Mouse (Mus musculus): ENCODE data around the gene 1700017B05Rik. TPM values are rescaled to one million over a fixed set of nuclear protein-coding genes. Genes with fewer than 3 reads are reported as not detected.
A peak's percentile ranks its signal among the peaks of the same experiment; 100 is the strongest.

Gene 1700017B05Rik
- polyA plus RNA-seq, 1 experiment from 2014 or later: 10.1 TPM

DNA sequence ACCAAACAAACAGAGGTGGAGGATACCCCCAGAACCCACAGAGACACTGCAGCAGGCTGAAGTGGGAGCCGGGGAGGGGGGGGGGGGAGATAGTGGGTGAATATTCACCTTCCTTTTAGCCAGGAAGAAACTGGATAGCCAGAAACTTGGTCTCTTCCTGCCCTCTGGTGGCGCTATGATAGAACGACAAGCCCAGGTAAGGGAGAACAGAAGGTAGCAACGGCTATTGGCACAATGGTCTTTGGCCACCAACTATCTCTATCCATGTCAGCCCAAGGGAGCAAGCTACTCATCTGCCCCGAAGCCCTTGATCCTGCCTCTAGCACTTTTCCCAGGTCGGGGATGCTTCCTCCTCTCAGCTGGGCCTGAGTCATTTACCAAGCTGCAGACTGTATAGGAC lies 42.1 kb downstream of the 1700017B05Rik start:
- no peak for TF ChIP-seq EP300 (IDR thresholded peaks at IDR 0.05; ENCODE audit: low read depth)
- peak; percentile 81 for TF ChIP-seq CTCF (IDR thresholded peaks at IDR 0.05; ENCODE audit: low read depth)
- H3K4me1 ChIP-seq (ENCODE audit: insufficient read depth): no peaks in the 10 kb centered on the region
- H3K4me2 ChIP-seq (ENCODE audit: low read depth, low read length): no peak overlapping the region
- no peaks in the 10 kb centered on the region for H3K27me3 ChIP-seq (ENCODE audit: insufficient read depth, low read length)
- no peaks in the 10 kb centered on the region for H3K36me3 ChIP-seq (replicated peaks; ENCODE audit: insufficient read depth, low read length)
- no peak overlapping the region for H3K9ac ChIP-seq (replicated peaks)
- ATAC-seq: no peak
- no peaks in the 10 kb centered on the region; the same call in 1 of the 2 replicates for H3K9me3 ChIP-seq (ENCODE audit: low read length)
- WGBS (ENCODE audit: insufficient replicate concordance): 8% methylated on average over 6 of the region's 6 CpGs
- no peak overlapping the region for H3K4me3 ChIP-seq (ENCODE audit: low read depth, low read length)
- DNase-seq: peak; percentile 48
- no peak overlapping the region for H3K27ac ChIP-seq (ENCODE audit: low read depth)

DNA sequence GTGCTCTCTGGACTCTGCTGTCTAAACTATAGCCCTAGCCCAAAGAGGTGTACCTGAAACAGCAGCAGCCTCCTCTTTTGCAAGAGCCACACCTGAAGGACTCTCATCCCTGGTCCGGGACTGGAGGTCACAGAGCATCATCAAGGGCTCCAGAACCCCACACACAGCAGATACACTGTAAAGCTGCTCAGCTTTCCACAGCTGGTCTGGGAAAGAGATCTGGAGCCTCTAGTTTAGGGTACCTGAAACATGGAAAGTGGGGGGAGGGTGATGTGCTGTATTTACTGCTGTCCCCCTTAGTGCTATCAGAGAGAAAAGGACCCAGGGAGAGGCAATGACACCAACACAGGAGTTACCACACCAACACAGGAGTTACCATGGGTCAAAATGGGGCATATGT lies 42.9 kb downstream of the 1700017B05Rik start:
- no peaks in the 10 kb centered on the region for H3K4me1 ChIP-seq (ENCODE audit: insufficient read depth)
- TF ChIP-seq CTCF (IDR thresholded peaks at IDR 0.05; ENCODE audit: low read depth) (no peak), EP300 (IDR thresholded peaks at IDR 0.05; ENCODE audit: low read depth) (no peak)
- H3K9ac ChIP-seq (replicated peaks): no peak overlapping the region
- no peak overlapping the region for H3K4me3 ChIP-seq (ENCODE audit: low read depth, low read length)
- WGBS (ENCODE audit: insufficient replicate concordance): 79% methylated on average over 1 of the region's 1 CpGs
- ATAC-seq (no peak), DNase-seq (no peak)
- no peak overlapping the region for H3K4me2 ChIP-seq (ENCODE audit: low read depth, low read length)
- H3K27me3 ChIP-seq (ENCODE audit: insufficient read depth, low read length): no peaks in the 10 kb centered on the region
- no peaks in the 10 kb centered on the region; the same call in 1 of the 2 replicates for H3K9me3 ChIP-seq (ENCODE audit: low read length)
- no peak overlapping the region for H3K27ac ChIP-seq (ENCODE audit: low read depth)
- H3K36me3 ChIP-seq (replicated peaks; ENCODE audit: insufficient read depth, low read length): no peaks in the 10 kb centered on the region

DNA sequence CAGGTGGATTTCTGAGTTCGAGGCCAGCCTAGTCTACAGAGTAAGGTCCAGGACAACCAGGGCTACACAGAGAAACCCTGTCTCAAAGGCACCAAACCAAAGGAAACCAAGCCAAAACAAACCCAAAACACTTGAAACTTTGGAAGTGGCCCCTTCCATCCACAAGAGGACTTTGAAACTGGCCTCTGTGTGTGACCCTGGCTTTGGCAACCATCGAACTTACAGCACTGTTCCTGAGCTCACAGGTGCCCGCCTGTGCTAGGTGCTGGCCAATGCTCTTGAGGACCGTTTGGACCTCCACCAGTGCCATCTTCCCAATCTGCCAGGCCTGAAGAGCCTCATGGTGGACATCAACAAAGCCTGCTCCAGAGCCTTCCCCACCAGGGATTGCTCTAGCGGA lies 43.6 kb downstream of the 1700017B05Rik start:
- Histone ChIP-seq H3K4me2 (ENCODE audit: low read depth, low read length) (no peak overlapping the region), H3K27me3 (ENCODE audit: insufficient read depth, low read length) (no peaks in the 10 kb centered on the region), H3K4me1 (ENCODE audit: insufficient read depth) (no peaks in the 10 kb centered on the region), H3K9me3 (ENCODE audit: low read length) (no peaks in the 10 kb centered on the region; the same call in 1 of the 2 replicates), H3K9ac (replicated peaks) (no peak overlapping the region), H3K4me3 (ENCODE audit: low read depth, low read length) (no peak overlapping the region), H3K27ac (ENCODE audit: low read depth) (no peak overlapping the region), H3K36me3 (replicated peaks; ENCODE audit: insufficient read depth, low read length) (no peaks in the 10 kb centered on the region)
- WGBS (ENCODE audit: insufficient replicate concordance): 76% methylated on average over 5 of the region's 5 CpGs
- TF ChIP-seq EP300 (IDR thresholded peaks at IDR 0.05; ENCODE audit: low read depth) (no peak), CTCF (IDR thresholded peaks at IDR 0.05; ENCODE audit: low read depth) (no peak)
- DNase-seq (no peak), ATAC-seq (no peak)

DNA sequence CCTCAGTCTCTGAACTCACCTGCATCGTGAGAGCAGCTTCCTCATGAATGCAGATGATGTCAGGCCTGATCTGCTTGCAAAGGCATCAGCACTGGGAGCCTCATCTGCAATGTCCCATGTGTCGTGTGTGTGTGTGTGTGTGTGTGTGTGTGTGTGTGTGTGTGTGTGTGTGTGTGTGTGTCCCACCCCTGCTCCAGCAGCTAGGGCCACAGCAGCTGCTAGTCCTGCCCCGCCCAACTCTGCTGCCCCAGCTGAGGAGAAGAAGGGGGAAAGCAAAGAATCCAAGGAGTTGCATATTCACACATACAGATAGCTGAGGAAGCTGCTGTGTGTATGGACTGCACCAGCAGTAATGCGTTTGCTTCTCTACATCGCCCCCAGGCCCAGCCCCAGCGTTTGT lies 45.2 kb downstream of the 1700017B05Rik start:
- no peaks in the 10 kb centered on the region for H3K27me3 ChIP-seq (ENCODE audit: insufficient read depth, low read length)
- TF ChIP-seq CTCF (IDR thresholded peaks at IDR 0.05; ENCODE audit: low read depth): no peak
- no peak for TF ChIP-seq EP300 (IDR thresholded peaks at IDR 0.05; ENCODE audit: low read depth)

DNA sequence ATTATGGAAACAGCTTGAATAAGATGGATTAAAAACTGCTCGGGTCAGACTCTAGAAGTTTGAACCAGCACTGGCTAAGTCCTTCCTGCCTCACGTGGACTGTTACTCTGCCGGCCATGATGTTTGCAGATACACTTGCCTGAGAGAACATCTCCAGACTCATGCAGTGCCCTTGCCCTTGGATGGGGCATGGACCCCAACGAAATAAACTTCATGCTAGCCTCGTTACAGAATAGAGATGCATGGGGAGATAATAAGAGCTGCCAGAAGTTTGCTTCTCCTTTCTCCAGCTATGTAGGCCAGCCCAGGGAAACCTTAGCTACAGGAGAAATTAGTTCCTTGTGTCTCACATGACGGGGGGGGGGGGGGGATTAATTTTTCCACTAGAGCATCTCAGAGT lies 47.9 kb downstream of the 1700017B05Rik start:
- no peaks in the 10 kb centered on the region for H3K27me3 ChIP-seq (ENCODE audit: insufficient read depth, low read length)
- no peaks in the 10 kb centered on the region for H3K4me1 ChIP-seq (ENCODE audit: insufficient read depth)
- H3K27ac ChIP-seq (ENCODE audit: low read depth): no peak overlapping the region
- TF ChIP-seq EP300 (IDR thresholded peaks at IDR 0.05; ENCODE audit: low read depth) (no peak), CTCF (IDR thresholded peaks at IDR 0.05; ENCODE audit: low read depth) (no peak)
- DNase-seq (no peak), ATAC-seq (no peak)
- H3K9me3 ChIP-seq (ENCODE audit: low read length): no peaks in the 10 kb centered on the region
- WGBS (ENCODE audit: insufficient replicate concordance): 65% methylated on average over 6 of the region's 6 CpGs
- no peak overlapping the region for H3K4me3 ChIP-seq (ENCODE audit: low read depth, low read length)
- no peak overlapping the region for H3K4me2 ChIP-seq (ENCODE audit: low read depth, low read length)
- H3K9ac ChIP-seq (replicated peaks): no peak overlapping the region
- H3K36me3 ChIP-seq (replicated peaks; ENCODE audit: insufficient read depth, low read length): no peaks in the 10 kb centered on the region

More for the DNA sequence above, 45.2 kb downstream of the 1700017B05Rik start:
- H3K4me3 ChIP-seq (ENCODE audit: low read depth, low read length): no peak overlapping the region
- H3K9me3 ChIP-seq (ENCODE audit: low read length): no peaks in the 10 kb centered on the region; the same call in 1 of the 2 replicates
- H3K36me3 ChIP-seq (replicated peaks; ENCODE audit: insufficient read depth, low read length): no peaks in the 10 kb centered on the region
- no peak overlapping the region for H3K27ac ChIP-seq (ENCODE audit: low read depth)
- DNase-seq (no peak), ATAC-seq (no peak)
- H3K4me1 ChIP-seq (ENCODE audit: insufficient read depth): no peaks in the 10 kb centered on the region
- 72% methylated on average over 6 of the region's 6 CpGs for WGBS (ENCODE audit: insufficient replicate concordance)
- no peak overlapping the region for H3K9ac ChIP-seq (replicated peaks)
- no peak overlapping the region for H3K4me2 ChIP-seq (ENCODE audit: low read depth, low read length)

DNA sequence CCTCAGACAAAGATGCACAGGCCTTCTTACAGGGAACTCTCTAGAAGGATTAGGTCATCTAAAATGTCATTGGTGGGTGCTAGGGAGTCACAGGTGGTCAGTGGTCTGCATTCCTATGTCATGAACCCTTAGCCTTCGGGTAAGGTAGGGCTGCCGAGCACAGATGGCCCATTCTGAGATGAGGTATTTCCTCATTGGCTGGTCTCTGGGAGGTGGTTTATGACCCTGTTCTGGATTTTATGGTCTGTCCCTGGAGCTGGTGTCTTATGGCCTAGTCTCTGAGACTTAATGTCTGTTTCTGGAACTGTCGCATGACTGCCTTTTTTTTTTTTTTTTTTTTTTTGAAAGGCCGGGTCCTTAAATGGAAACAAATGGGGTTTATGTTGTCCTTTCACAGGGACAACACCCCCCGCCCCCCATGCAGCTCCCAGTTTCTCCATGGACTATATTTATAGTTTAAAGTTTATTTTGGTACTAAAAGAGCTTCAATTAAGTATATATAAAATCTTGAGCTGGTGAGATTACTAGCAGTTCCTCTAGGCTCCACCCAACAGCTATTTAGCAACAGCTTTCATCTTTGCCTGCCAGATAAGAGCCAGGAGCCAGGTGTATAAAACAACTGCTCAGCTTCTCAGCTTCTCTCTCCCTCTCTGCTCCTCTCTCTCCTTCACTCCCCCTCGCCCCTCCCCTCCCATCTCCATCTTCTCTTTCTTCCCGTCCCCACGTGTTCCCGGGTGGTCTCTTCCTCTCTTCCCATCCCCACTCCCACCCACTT lies 49.8 kb downstream of the 1700017B05Rik start:
- ATAC-seq: no peak
- H3K9ac ChIP-seq (replicated peaks): no peak overlapping the region
- 56% methylated on average over 9 of the region's 9 CpGs for WGBS (ENCODE audit: insufficient replicate concordance)
- H3K4me1 ChIP-seq (ENCODE audit: insufficient read depth): no peaks in the 10 kb centered on the region
- H3K4me3 ChIP-seq (ENCODE audit: low read depth, low read length): no peak overlapping the region
- no peak overlapping the region for H3K27ac ChIP-seq (ENCODE audit: low read depth)
- no peaks in the 10 kb centered on the region for H3K27me3 ChIP-seq (ENCODE audit: insufficient read depth, low read length)
- no peak for DNase-seq
- H3K36me3 ChIP-seq (replicated peaks; ENCODE audit: insufficient read depth, low read length): no peaks in the 10 kb centered on the region
- no peaks in the 10 kb centered on the region for H3K9me3 ChIP-seq (ENCODE audit: low read length)
- TF ChIP-seq EP300 (IDR thresholded peaks at IDR 0.05; ENCODE audit: low read depth): no peak
- no peak overlapping the region for H3K4me2 ChIP-seq (ENCODE audit: low read depth, low read length)
